Mouse (Mus musculus) midbrain, postnatal 0 days (tissue): Measurements from ENCODE around the gene Eml1. TPM values are rescaled to one million over a fixed set of nuclear protein-coding genes. Genes with fewer than 3 reads are reported as not detected.

Source experiments
- ATAC-seq: fragments of 200-750 bp; cut with Nextera tagmentation; 2 replicates; pipeline ENCODE4 v1.8.0; 2017; ENCODE audit warnings: moderate number of reproducible peaks, mild to moderate bottlenecking, moderate TSS enrichment, moderate library complexity; ENCODE audit not compliant: low FRiP score
- DNase-seq: peaks from one replicate; pipeline ENCODE4 v3.0.0-alpha.2; 2015; ENCODE audit warnings: low spot score
- H3K27ac ChIP-seq: fragments of 300-500 bp; sonication (generic); 2 replicates; pipeline ENCODE4 v1.5.1; 2014; ENCODE audit warnings: low read depth, mild to moderate bottlenecking, low read length, mixed read lengths
- H3K27me3 ChIP-seq: fragments of 300-500 bp; sonication (generic); 2 replicates; pipeline ENCODE4 v1.6.1; 2014; ENCODE audit warnings: low read length, control low read depth, mixed read lengths; ENCODE audit not compliant: insufficient read depth
- H3K36me3 ChIP-seq: fragments of 300-500 bp; sonication (generic); 2 replicates; pipeline ENCODE4 v1.6.1; 2014; ENCODE audit warnings: low read length, control low read depth, mixed read lengths; ENCODE audit not compliant: insufficient read depth
- H3K4me1 ChIP-seq: fragments of 300-500 bp; sonication (generic); 2 replicates; pipeline ENCODE4 v1.6.1; 2014; ENCODE audit warnings: mild to moderate bottlenecking, control low read depth, antibody characterized with exemption, low read length, mixed read lengths; ENCODE audit not compliant: insufficient read depth
- H3K4me2 ChIP-seq: fragments of 300-500 bp; sonication (generic); 2 replicates; pipeline ENCODE4 v1.6.1; 2014; ENCODE audit warnings: low read depth, mild to moderate bottlenecking, low read length, mixed read lengths; ENCODE audit not compliant: poor library complexity, severe bottlenecking
- H3K4me3 ChIP-seq: fragments of 300-500 bp; sonication (generic); 2 replicates; pipeline ENCODE4 v1.5.1; 2014; ENCODE audit warnings: low read depth, mild to moderate bottlenecking, low read length, moderate library complexity
- H3K9ac ChIP-seq: fragments of 300-500 bp; sonication (generic); replicated peaks from 2 replicates; pipeline ENCODE4 v1.6.1; 2014; ENCODE audit warnings: mild to moderate bottlenecking, low read length, moderate library complexity, mixed read lengths; ENCODE audit not compliant: poor library complexity, severe bottlenecking
- H3K9me3 ChIP-seq: fragments of 300-500 bp; sonication (generic); 2 replicates; pipeline ENCODE4 v1.6.1; 2016; ENCODE audit warnings: low read length, control low read depth
- CTCF ChIP-seq: IDR thresholded peaks from 2 replicates; pipeline ENCODE4 v1.5.1; 2016; ENCODE audit warnings: antibody characterized with exemption, mild to moderate bottlenecking
- WGBS: fragments of 180-500 bp; shearing (Covaris S2); extraction: QIAGEN DNeasy Blood & Tissue Kit; methylation state at CpG from one replicate; pipeline ENCODE4 v1.1.7; 2014; 5-methylcytosine and 5-hydroxymethylcytosine counted together
- polyA plus RNA-seq: library from polyadenylated mRNA; unstranded; fragments of >200 nt; fragmentation: Nextera tagmentation; extraction: Ambion mirVana; gene quantifications from 2 replicates; pipeline ENCODE4 v1.2.1, GENCODE M21; 2015
- total RNA-seq: library from RNA; depleted of rRNA; stranded (reverse); fragments of >200 nt; gene quantifications from 2 replicates; pipeline ENCODE4 v1.2.3, GENCODE M21; 2014

The Eml1 gene
- total and polyA plus RNA-seq, 2 experiments from 2014 or later, result 34.0 to 52.0 TPM

GRCm38 (mm10) chr12:108333895-108334445 is 36.8 kb upstream of the Eml1 start, which contains the start of gene Cyp46a1:
TSS of gene Cyp46a1 (plus strand) at chr12:108334381.
- Histone ChIP-seq H3K9ac (peak within 1 kb of the TSS; percentile 74), H3K4me1 (no peaks in the 10 kb centered on the region), H3K4me3 (peak within 1 kb of the TSS; percentile 70), H3K27ac (peak within 1 kb of the TSS; percentile 80), H3K36me3 (no peaks in the 10 kb centered on the region), H3K9me3 (no peaks in the 10 kb centered on the region), H3K27me3 (no peaks in the 10 kb centered on the region), H3K4me2 (peak within 1 kb of the TSS; percentile 96)
- WGBS, result under 1% methylated on average over 38 of the region's 56 CpGs
- DNase-seq, result peak; percentile 99
- peak; percentile 55 for TF ChIP-seq CTCF
- ATAC-seq, result peak; percentile 91

DNA sequence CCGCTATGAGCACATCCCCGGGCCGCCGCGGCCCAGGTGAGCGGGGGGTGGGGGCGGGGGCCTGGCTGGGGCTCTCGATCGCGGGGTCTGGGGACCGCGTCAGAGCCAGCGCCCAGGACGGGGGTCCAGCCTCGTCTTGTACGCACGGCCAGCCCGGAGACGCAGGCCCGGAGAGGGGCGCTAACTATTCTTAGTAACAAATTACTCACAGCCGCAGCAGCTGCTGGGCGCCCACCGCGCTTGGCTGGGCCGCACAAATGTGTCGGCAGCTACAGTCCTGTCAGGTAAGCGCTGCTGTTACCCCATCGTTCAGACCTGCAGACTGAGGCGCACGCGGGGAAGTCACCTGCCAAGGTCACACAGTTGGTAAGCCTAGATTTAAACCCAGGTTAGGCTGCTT is 36.2 kb upstream of the Eml1 start:
- TF ChIP-seq CTCF, result no peak
- peak; percentile 32 for ATAC-seq
- Histone ChIP-seq H3K27me3 (no peaks in the 10 kb centered on the region), H3K27ac (peak overlapping the region; percentile 80), H3K9ac (peak overlapping the region; percentile 74), H3K4me1 (no peaks in the 10 kb centered on the region), H3K4me2 (peak overlapping the region; percentile 96), H3K9me3 (no peaks in the 10 kb centered on the region), H3K36me3 (no peaks in the 10 kb centered on the region), H3K4me3 (peak overlapping the region; percentile 70)
- DNase-seq, result peak; percentile 36
- 2% methylated on average over 29 of the region's 32 CpGs for WGBS

- Histone ChIP-seq H3K27ac (no peak overlapping the region), H3K4me1 (no peaks in the 10 kb centered on the region), H3K27me3 (no peaks in the 10 kb centered on the region), H3K9me3 (no peaks in the 10 kb centered on the region), H3K36me3 (no peaks in the 10 kb centered on the region), H3K4me3 (no peak overlapping the region), H3K9ac (no peak overlapping the region), H3K4me2 (no peak overlapping the region)
- 47% methylated on average over 14 of the region's 14 CpGs for WGBS
- TF ChIP-seq CTCF, result peak; percentile 77
- no peak for DNase-seq
- ATAC-seq, result no peak
These were observed 32.1 kb upstream of the Eml1 start for GRCm38 (mm10) chr12:108338572-108339190.

GRCm38 (mm10) chr12:108348151-108348550 is 22.6 kb upstream of the Eml1 start:
- 0 out of 2 replicates have a peak, but pooled peaks cover 3% of the 10 kb centered on the region for H3K27me3 ChIP-seq
- no peak overlapping the region for H3K9ac ChIP-seq
- WGBS, result 86% methylated on average over 8 of the region's 8 CpGs
- no peak overlapping the region for H3K4me2 ChIP-seq
- 0 out of 2 replicates have a peak, but pooled peaks cover 3% of the 10 kb centered on the region for H3K36me3 ChIP-seq
- DNase-seq, result no peak
- no peaks in the 10 kb centered on the region for H3K4me1 ChIP-seq
- no peak overlapping the region for H3K4me3 ChIP-seq
- no peak overlapping the region for H3K27ac ChIP-seq
- no peaks in the 10 kb centered on the region for H3K9me3 ChIP-seq
- no peak for ATAC-seq
- no peak for TF ChIP-seq CTCF

- Histone ChIP-seq H3K4me3 (no peak overlapping the region), H3K27me3 (peaks cover 10% of the 10 kb centered on the region), H3K4me1 (no peaks in the 10 kb centered on the region), H3K27ac (no peak overlapping the region), H3K4me2 (no peak overlapping the region), H3K9me3 (no peaks in the 10 kb centered on the region), H3K9ac (no peak overlapping the region), H3K36me3 (0 out of 2 replicates have a peak, but pooled peaks cover 3% of the 10 kb centered on the region)
- ATAC-seq (no peak), DNase-seq (peak; percentile 45)
- TF ChIP-seq CTCF, result no peak
- 74% methylated on average over 5 of the region's 5 CpGs for WGBS
These were observed 21.7 kb upstream of the Eml1 start for GRCm38 (mm10) chr12:108349026-108349425.

DNA sequence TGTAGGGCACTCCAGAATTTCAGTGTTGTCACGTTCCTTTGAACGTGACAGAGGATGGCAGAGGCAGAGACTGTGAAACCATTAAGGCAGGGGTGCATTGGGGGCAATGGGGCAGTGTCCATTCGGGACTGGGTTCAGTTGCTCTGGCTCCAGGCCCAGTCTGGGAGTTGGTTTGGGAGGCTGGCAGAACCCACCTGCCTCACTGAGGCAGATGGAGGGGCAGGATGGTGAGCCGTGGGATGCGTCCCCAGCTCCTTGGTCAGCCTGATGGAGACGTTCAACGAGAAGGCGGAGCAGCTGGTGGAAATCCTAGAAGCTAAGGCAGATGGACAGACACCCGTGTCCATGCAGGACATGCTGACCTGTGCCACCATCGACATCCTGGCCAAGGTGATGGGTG is 19.8 kb upstream of the Eml1 start:
- no peaks in the 10 kb centered on the region for H3K9me3 ChIP-seq
- no peaks in the 10 kb centered on the region for H3K36me3 ChIP-seq
- no peak overlapping the region for H3K9ac ChIP-seq
- H3K4me2 ChIP-seq, result no peak overlapping the region
- ATAC-seq (no peak), DNase-seq (no peak)
- H3K4me3 ChIP-seq, result no peak overlapping the region
- WGBS, result 85% methylated on average over 10 of the region's 10 CpGs
- H3K4me1 ChIP-seq, result no peaks in the 10 kb centered on the region
- no peak overlapping the region for H3K27ac ChIP-seq
- peaks cover 10% of the 10 kb centered on the region for H3K27me3 ChIP-seq
- no peak for TF ChIP-seq CTCF
